Mouse (Mus musculus): Measurements from ENCODE around the gene Filip1. TPM values are rescaled to one million over a fixed set of nuclear protein-coding genes. Genes with fewer than 3 reads are reported as not detected.
"Not testable (repeated sequence)": the region's sequence is repeated elsewhere in the genome, so short reads cannot be mapped to it uniquely, and the experiment has no call there.

The Filip1 gene
- polyA plus RNA-seq (2015; fragmentation: Nextera tagmentation; extraction: Ambion mirVana): 5.3 and 5.9 TPM in 2 replicates

- peak; percentile 41 for DNase-seq (ENCODE audit: low spot score)
- Histone ChIP-seq H3K4me3 (replicated peaks; ENCODE audit: low read depth, low read length) (no peak within 1 kb of the TSS), H3K9me3 (replicated peaks; ENCODE audit: low read length) (no peaks in the 10 kb centered on the region), H3K36me3 (ENCODE audit: insufficient read depth, low read length) (no peaks in the 10 kb centered on the region), H3K27ac (no peak within 1 kb of the TSS), H3K9ac (ENCODE audit: low read depth, low read length) (no peak within 1 kb of the TSS), H3K4me2 (ENCODE audit: low read length) (no peak within 1 kb of the TSS), H3K4me1 (replicated peaks; ENCODE audit: insufficient read depth, low read length) (no peaks in the 10 kb centered on the region), H3K27me3 (ENCODE audit: insufficient read depth, low read length) (no peaks in the 10 kb centered on the region)
- TF ChIP-seq CTCF (IDR thresholded peaks at IDR 0.05; ENCODE audit: low read depth): no peak
- no peak for ATAC-seq (replicated peaks; ENCODE audit: low FRiP score, low read depth)
- 49% methylated on average over 7 of the region's 7 CpGs for WGBS
Observed at GRCm38 (mm10) chr9:80012751-80013150, at the start of gene Filip1. TSS of gene Filip1 (minus strand) at chr9:80012851.

- TF ChIP-seq CTCF (IDR thresholded peaks at IDR 0.05; ENCODE audit: low read depth): no peak
- 49% methylated on average over 2 of the region's 2 CpGs for WGBS
- Histone ChIP-seq H3K27ac (no peak overlapping the region), H3K4me1 (replicated peaks; ENCODE audit: insufficient read depth, low read length) (no peaks in the 10 kb centered on the region), H3K27me3 (ENCODE audit: insufficient read depth, low read length) (no peaks in the 10 kb centered on the region), H3K36me3 (ENCODE audit: insufficient read depth, low read length) (no peaks in the 10 kb centered on the region), H3K9me3 (replicated peaks; ENCODE audit: low read length) (no peaks in the 10 kb centered on the region; the same call in 1 of the 2 replicates), H3K4me2 (ENCODE audit: low read length) (no peak overlapping the region), H3K9ac (ENCODE audit: low read depth, low read length) (no peak overlapping the region), H3K4me3 (replicated peaks; ENCODE audit: low read depth, low read length) (no peak overlapping the region)
- DNase-seq (ENCODE audit: low spot score) (no peak), ATAC-seq (replicated peaks; ENCODE audit: low FRiP score, low read depth) (no peak)
Observed at GRCm38 (mm10) chr9:80057690-80058089, 45.0 kb upstream of the Filip1 start.

- Histone ChIP-seq H3K4me1 (replicated peaks; ENCODE audit: insufficient read depth, low read length) (no peaks in the 10 kb centered on the region), H3K9me3 (replicated peaks; ENCODE audit: low read length) (no peaks in the 10 kb centered on the region), H3K4me3 (replicated peaks; ENCODE audit: low read depth, low read length) (no peak overlapping the region), H3K27ac (no peak overlapping the region), H3K36me3 (ENCODE audit: insufficient read depth, low read length) (no peaks in the 10 kb centered on the region), H3K4me2 (ENCODE audit: low read length) (no peak overlapping the region), H3K27me3 (ENCODE audit: insufficient read depth, low read length) (no peaks in the 10 kb centered on the region), H3K9ac (ENCODE audit: low read depth, low read length) (no peak overlapping the region)
- 81% methylated on average over 5 of the region's 5 CpGs for WGBS
- no peak for TF ChIP-seq CTCF (IDR thresholded peaks at IDR 0.05; ENCODE audit: low read depth)
- ATAC-seq (replicated peaks; ENCODE audit: low FRiP score, low read depth) (no peak), DNase-seq (ENCODE audit: low spot score) (no peak)
Observed at GRCm38 (mm10) chr9:80052951-80053350, 40.3 kb upstream of the Filip1 start.

DNA sequence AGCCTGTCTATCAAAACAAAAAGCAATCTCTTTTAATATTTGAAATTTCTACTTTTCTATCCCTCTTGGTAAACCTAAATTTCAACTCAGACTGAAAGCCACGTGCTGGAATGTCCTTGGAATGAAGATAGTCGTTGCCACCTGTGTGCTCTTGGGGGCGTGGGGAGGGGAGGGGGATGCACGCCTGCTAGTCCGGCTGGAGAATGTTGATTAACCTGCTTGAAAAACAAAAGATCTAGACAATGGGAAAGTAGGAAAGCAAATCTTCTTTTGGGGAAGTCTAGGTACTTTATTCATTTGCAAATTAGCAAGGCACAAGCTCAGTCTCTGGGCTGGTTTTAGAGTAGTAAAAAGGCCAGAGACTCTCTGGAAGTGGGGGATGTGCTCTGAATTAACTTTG is 36.6 kb upstream of the Filip1 start:
- not testable (repeated sequence) for H3K9me3 ChIP-seq (replicated peaks; ENCODE audit: low read length); H3K9ac ChIP-seq (ENCODE audit: low read depth, low read length); DNase-seq (ENCODE audit: low spot score); H3K27ac ChIP-seq; H3K36me3 ChIP-seq (ENCODE audit: insufficient read depth, low read length); H3K4me2 ChIP-seq (ENCODE audit: low read length); ATAC-seq (replicated peaks; ENCODE audit: low FRiP score, low read depth); H3K27me3 ChIP-seq (ENCODE audit: insufficient read depth, low read length); H3K4me1 ChIP-seq (replicated peaks; ENCODE audit: insufficient read depth, low read length); H3K4me3 ChIP-seq (replicated peaks; ENCODE audit: low read depth, low read length)
- WGBS: 48% methylated on average over 5 of the region's 5 CpGs

- 76% methylated on average over 4 of the region's 4 CpGs for WGBS
- H3K4me1 ChIP-seq (replicated peaks; ENCODE audit: insufficient read depth, low read length); H3K4me3 ChIP-seq (replicated peaks; ENCODE audit: low read depth, low read length); H3K9me3 ChIP-seq (replicated peaks; ENCODE audit: low read length); H3K9ac ChIP-seq (ENCODE audit: low read depth, low read length); H3K4me2 ChIP-seq (ENCODE audit: low read length); H3K27me3 ChIP-seq (ENCODE audit: insufficient read depth, low read length); H3K27ac ChIP-seq; DNase-seq (ENCODE audit: low spot score); H3K36me3 ChIP-seq (ENCODE audit: insufficient read depth, low read length); ATAC-seq (replicated peaks; ENCODE audit: low FRiP score, low read depth): not testable (repeated sequence)
Observed at GRCm38 (mm10) chr9:80044301-80044700, 31.6 kb upstream of the Filip1 start.

DNA sequence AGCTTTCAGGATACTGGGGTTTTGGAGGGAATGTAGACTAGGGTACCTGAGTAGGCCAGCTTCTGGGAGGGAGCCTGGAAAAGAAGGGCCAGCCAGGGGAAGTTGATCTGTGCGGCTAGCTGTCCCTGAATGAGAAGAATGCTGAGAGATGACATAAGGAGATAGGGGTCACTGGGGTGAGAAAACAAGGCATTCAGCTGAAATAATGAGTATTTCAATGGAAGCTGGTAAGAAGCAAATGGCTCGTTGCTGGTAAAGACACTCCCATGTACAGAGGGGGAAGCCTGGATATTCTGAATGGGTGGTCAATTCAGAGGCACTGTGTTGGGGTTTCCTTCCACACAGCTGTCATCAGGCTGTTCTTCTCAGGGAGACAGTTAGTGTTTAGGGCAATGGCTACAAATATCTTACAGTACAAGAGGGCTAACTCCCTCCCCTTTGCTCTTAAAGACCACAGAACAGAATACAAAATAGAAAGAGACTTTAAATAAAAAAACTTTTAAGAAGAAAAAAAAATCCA is 26.7 kb upstream of the Filip1 start:
- Histone ChIP-seq H3K9ac (ENCODE audit: low read depth, low read length) (no peak overlapping the region), H3K9me3 (replicated peaks; ENCODE audit: low read length) (no peaks in the 10 kb centered on the region), H3K27me3 (ENCODE audit: insufficient read depth, low read length) (no peaks in the 10 kb centered on the region), H3K36me3 (ENCODE audit: insufficient read depth, low read length) (no peaks in the 10 kb centered on the region), H3K4me3 (replicated peaks; ENCODE audit: low read depth, low read length) (no peak overlapping the region), H3K4me1 (replicated peaks; ENCODE audit: insufficient read depth, low read length) (no peaks in the 10 kb centered on the region), H3K4me2 (ENCODE audit: low read length) (no peak overlapping the region), H3K27ac (no peak overlapping the region; the same call in 1 of the 2 replicates)
- no peak for TF ChIP-seq CTCF (IDR thresholded peaks at IDR 0.05; ENCODE audit: low read depth)
- ATAC-seq (replicated peaks; ENCODE audit: low FRiP score, low read depth) (no peak), DNase-seq (ENCODE audit: low spot score) (peak; percentile 4)
- 15% methylated on average over 2 of the region's 2 CpGs for WGBS

DNA sequence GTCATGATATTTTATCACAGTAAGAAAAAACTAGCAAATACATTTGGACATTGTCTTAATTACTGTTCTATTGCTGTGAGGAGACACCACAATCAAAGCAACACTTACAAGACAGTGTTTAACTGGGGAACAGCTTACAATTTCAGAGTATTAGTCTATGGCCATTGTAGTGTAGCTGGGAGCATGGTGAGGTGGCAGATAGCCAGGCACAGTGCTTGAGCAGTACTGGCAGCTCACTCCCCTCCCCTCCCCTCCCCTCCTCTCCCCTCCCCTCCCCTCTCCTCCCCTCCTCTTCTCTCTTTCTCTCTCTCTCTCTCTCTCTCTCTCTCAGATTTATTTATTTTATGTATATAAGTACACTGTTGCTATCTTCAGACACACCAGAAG is 25.3 kb upstream of the Filip1 start:
- ATAC-seq (replicated peaks; ENCODE audit: low FRiP score, low read depth) (no peak), DNase-seq (ENCODE audit: low spot score) (no peak)
- Histone ChIP-seq H3K36me3 (ENCODE audit: insufficient read depth, low read length) (no peaks in the 10 kb centered on the region), H3K4me2 (ENCODE audit: low read length) (no peak overlapping the region), H3K27me3 (ENCODE audit: insufficient read depth, low read length) (no peaks in the 10 kb centered on the region), H3K4me1 (replicated peaks; ENCODE audit: insufficient read depth, low read length) (no peaks in the 10 kb centered on the region), H3K4me3 (replicated peaks; ENCODE audit: low read depth, low read length) (no peak overlapping the region), H3K9me3 (replicated peaks; ENCODE audit: low read length) (no peaks in the 10 kb centered on the region), H3K27ac (no peak overlapping the region), H3K9ac (ENCODE audit: low read depth, low read length) (no peak overlapping the region)
- TF ChIP-seq CTCF (IDR thresholded peaks at IDR 0.05; ENCODE audit: low read depth): no peak
